Mouse (Mus musculus): ENCODE data around the gene Nin. TPM values are rescaled to one million over a fixed set of nuclear protein-coding genes. Genes with fewer than 3 reads are reported as not detected.

The Nin gene
- total RNA-seq, 2 experiments from 2014 or later, result 31.2 to 39.4 TPM

GRCm38 (mm10) chr12:70082935-70083532, 30.5 kb downstream of the Nin start:
- no peak for DNase-seq

GRCm38 (mm10) chr12:70082485-70082884, 31.0 kb downstream of the Nin start:
- no peak for DNase-seq

GRCm38 (mm10) chr12:70078471-70079025, 35.0 kb downstream of the Nin start:
- DNase-seq, result no peak

- DNase-seq, result no peak
Observed at GRCm38 (mm10) chr12:70076493-70076892, 37.0 kb downstream of the Nin start.

- DNase-seq, result no peak
Observed at GRCm38 (mm10) chr12:70075001-70075400, 38.5 kb downstream of the Nin start.

- no peak for DNase-seq
Observed at GRCm38 (mm10) chr12:70070888-70071287, 42.6 kb downstream of the Nin start.

GRCm38 (mm10) chr12:70070306-70070705, 43.2 kb downstream of the Nin start:
- DNase-seq, result no peak

GRCm38 (mm10) chr12:70068647-70069257, 44.8 kb downstream of the Nin start:
- DNase-seq, result no peak

- no peak for DNase-seq
Observed at GRCm38 (mm10) chr12:70067849-70068248, 45.7 kb downstream of the Nin start.

- DNase-seq, result peak; percentile 46 to 55
Observed at GRCm38 (mm10) chr12:70062114-70062513, 51.4 kb downstream of the Nin start.

- no peak for DNase-seq
Observed at GRCm38 (mm10) chr12:70058956-70059851, 54.3 kb downstream of the Nin start.

- peak in 1 of 2 experiments; percentile 13 for DNase-seq
Observed at GRCm38 (mm10) chr12:70050699-70051098, 62.8 kb downstream of the Nin start.

- no peak for DNase-seq
Observed at GRCm38 (mm10) chr12:70048741-70049140, 64.8 kb downstream of the Nin start.

GRCm38 (mm10) chr12:70047281-70047680, 66.2 kb downstream of the Nin start:
- no peak for DNase-seq

GRCm38 (mm10) chr12:70044353-70044752, 69.2 kb downstream of the Nin start:
- DNase-seq, result no peak

GRCm38 (mm10) chr12:70043421-70043820, 70.1 kb downstream of the Nin start:
- no peak for DNase-seq

- DNase-seq, result no peak
Observed at GRCm38 (mm10) chr12:70040981-70041380, 72.5 kb downstream of the Nin start.

GRCm38 (mm10) chr12:70036722-70037305, 76.7 kb downstream of the Nin start:
- no peak for DNase-seq

- no peak for DNase-seq
Observed at GRCm38 (mm10) chr12:70026233-70026632, 87.3 kb downstream of the Nin start.

GRCm38 (mm10) chr12:70025431-70025830, 88.1 kb downstream of the Nin start:
- DNase-seq, result no peak

- DNase-seq, result no peak
Observed at GRCm38 (mm10) chr12:70023580-70023979, 89.9 kb downstream of the Nin start.

- DNase-seq, result no peak
Observed at GRCm38 (mm10) chr12:70018153-70018552, 95.4 kb downstream of the Nin start.
